Mouse (Mus musculus) CD4-positive, CD25-positive, alpha-beta regulatory T cell, adult 2 months (primary cell): ENCODE results near the gene Dlg3.

Source experiments
- DNase-seq: peaks from one replicate; pipeline ENCODE4 v3.0.0-alpha.2; 2012; ENCODE audit warnings: low read depth, low spot score

The Dlg3 gene

DNA sequence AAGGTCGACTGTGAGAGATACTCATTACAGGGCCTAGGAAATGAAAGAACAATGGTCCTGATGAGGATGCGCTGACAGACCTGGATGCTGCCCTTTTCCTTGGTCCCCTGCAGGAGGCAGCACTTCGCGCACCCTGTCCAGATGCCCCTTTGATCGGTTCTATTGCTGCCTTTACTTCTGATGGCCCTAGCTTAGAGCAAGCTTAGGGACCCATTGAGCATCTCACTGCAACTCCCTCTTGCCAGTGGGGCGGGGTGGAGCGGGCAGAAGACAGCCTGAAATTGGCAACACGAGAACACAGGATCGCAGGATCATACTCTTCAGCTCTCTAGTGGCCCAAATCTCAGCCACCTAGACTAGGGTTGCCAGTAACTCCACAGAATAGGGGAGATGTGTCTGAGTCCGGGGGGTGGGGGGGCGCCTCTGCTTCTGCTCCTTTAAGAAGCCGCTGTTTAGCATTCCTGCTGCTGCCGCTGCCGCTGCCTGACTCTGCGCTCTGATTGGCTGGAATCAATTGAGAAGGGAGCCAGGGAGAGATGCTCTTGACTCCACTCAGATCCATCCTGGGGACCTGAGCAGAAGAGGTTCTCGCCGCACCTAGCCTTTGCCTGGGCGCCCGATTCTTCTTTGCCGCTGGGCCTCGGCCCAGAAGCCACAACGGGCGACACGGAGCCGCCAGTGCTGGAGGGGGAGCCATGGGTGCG lies at the start of gene Dlg3:
Gene Dlg3, plus strand, starts transcription at position 542 of the 704 bp plus-strand sequence.
- peak; percentile 65 for DNase-seq

DNA sequence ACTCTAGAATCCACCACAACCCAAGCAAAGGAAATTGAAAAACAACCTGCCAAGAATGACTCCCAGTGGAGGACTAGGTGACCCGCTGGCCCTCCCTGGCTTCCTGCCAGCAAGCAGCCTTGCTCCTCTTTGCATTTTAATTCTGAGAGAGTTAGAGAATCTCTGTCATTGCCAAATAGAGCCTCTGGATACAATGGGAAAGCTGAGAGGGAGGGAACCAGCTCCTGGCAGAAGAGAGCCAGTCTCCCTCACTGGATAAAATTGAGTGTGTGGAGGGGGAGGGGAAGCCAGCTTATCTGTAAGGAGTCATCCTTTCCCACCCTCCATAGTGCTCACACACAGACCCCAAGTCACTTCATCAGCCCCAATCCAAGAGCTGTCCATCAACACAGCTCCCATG lies 38.6 kb upstream of the Dlg3 start:
- no peak for DNase-seq

DNA sequence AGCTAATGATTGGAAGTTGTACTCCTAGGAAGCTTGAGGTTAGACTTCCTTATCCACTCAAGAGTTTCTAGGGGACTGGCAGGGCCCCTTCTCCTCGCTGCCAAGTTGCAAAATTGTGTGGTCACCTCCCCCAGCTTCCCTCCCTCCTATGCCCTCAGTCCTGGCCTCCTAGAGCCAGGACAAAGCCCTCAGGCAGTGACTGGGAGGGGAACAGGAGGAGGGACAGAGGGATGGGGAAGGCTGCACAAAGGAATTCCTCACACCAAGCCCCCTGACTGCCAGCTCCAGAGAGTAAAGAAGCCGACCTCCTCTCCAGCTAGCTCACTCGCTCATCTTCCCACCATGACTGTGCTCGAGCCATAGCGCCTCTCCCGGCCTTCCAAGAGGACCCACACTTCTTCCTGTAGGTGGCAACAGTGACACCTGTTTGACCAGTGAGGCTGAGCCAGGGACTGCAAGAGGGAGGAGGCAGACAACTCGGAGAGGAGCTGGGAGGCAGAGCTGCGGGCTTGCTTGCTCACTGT lies 37.8 kb upstream of the Dlg3 start, which contains the start of gene Gdpd2:
Gene Gdpd2, plus strand, starts transcription at position 209 of the 524 bp plus-strand sequence.
- peak; percentile 2 for DNase-seq

DNA sequence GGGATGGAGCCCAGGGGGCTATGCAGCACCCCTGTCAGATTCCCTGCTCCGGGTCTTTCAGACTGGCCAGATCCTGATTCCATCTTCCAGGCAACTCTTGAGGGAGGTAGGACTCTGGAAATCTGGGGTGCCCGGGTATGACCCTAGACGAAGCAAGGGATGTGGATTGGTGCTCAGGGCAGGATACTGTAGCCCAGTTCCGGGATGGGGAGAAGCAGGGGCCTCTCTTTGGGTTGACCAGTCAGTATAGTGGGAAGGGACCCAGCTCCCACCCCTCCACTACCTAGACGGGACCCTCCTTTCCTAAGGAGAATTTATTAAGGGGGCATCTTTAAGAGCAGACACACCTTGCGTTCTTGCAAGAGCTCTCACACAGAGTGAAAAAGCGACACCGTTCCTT lies 37.3 kb upstream of the Dlg3 start:
- DNase-seq, result no peak

DNA sequence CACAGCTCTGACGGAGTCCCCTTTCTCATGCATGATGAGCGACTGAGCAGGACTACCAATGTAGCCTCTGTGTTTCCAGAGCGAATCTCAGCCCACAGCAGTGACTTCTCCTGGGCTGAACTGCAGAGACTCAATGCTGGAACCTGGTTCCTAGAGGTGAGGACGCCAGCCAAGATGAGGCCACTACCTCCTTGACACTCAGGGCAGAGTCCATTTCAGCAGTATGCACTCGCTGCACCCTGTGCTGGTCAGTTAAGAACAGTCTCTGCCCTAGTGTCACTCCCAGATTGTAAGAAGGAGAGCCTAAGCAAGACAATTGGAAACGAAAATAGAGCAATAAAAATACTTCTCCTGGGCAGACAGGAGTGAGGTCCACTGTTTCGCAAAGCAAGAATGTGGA lies 33.2 kb upstream of the Dlg3 start:
- no peak for DNase-seq

DNA sequence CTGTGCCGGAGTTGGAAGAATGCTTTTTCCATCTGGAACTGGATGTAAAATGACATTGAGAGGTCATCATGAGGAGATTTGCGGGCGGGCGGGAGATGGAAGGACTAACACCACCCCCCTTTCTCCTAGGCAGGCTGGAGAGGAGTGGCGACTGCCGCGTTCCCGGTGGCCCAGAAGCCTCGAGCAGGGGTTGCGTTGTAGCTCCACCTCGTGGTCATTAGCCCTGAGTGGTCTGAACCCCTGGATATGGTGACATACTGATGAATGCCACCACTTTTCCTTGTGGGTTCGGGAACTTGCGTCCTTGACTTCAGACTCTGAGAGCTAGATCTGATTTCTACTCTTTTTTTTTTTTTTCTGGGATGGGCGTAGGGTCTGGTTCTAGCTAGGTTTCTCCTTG lies 28.6 kb upstream of the Dlg3 start:
- peak; percentile 47 for DNase-seq

DNA sequence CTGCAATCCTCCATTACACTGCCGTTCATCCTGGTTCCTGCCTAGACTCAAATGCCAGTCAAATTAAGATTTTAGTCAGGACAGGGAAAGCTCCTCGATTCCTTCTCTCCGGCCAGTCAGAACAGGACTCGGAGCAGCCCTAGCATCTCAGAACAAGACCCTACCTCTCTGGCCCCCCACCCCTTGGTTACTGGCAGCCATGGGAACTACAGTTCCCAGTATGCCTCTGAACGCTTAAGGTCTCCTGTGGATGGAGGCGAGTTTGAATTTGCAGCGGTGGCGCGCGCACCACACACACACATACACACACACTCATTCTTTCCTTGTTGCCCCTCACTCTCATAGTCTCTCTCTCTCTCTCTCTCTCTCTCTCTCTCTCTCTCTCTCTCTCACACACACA lies 28.1 kb upstream of the Dlg3 start:
- DNase-seq, result no peak

DNA sequence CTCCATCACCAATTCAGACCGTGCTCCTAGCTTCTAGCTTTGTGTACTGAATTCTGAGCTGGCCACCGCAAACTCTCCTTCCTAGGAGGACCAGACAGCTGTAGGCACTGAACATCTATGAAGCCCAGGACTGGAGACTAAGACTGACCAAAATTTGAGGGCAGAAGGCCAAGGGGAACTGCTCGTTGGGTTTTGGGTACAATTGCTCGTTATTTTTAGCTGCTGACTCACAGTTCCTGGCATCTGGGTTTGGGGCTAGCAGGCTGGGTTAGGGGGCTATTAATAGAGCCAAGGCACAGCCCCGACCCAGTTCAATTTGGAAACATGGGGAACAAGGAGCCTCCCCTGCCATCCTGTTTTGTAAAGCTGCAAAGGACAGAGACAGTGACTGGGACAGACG lies 26.7 kb upstream of the Dlg3 start:
- DNase-seq, result no peak

DNA sequence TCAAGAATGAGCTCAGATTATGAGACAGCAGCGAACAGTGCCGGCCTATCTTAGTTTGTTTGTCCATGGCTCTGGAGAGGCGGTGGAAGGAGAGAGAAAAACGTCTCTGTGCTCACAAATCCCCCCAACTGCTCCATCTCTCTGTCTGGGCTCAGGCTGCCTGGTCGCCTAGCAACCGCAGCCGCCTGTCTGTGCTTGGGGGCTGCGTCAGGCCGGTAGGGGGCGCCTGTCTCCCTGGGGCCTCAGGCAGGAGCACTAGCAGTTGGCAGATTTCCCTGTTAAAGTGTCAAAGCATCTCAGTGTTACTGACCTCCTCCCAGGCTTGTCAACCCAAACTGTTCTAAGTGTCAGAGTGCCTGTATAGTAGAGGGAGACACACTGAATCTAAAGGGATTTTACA lies 25.6 kb upstream of the Dlg3 start:
- peak; percentile 53 for DNase-seq

DNA sequence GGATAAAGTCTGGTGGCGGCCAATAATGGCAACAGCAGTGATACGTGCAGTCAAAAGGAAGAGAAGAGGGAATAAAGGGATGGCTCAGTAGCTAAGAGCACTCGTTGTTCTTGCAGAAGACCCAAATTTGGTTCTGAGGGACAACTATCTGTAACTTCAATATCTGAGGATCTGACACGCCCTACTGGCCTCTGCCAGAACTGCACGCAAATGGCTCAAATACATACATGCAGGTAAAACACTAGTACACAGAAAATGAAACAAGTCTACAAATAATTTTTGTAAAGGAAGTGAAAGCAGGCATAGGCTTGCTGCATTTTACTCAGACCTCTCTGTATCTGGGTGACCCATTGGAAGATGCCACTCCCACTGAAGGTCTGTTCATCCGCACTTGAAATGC lies 1.7 kb upstream of the Dlg3 start:
- DNase-seq, result peak; percentile 39

DNA sequence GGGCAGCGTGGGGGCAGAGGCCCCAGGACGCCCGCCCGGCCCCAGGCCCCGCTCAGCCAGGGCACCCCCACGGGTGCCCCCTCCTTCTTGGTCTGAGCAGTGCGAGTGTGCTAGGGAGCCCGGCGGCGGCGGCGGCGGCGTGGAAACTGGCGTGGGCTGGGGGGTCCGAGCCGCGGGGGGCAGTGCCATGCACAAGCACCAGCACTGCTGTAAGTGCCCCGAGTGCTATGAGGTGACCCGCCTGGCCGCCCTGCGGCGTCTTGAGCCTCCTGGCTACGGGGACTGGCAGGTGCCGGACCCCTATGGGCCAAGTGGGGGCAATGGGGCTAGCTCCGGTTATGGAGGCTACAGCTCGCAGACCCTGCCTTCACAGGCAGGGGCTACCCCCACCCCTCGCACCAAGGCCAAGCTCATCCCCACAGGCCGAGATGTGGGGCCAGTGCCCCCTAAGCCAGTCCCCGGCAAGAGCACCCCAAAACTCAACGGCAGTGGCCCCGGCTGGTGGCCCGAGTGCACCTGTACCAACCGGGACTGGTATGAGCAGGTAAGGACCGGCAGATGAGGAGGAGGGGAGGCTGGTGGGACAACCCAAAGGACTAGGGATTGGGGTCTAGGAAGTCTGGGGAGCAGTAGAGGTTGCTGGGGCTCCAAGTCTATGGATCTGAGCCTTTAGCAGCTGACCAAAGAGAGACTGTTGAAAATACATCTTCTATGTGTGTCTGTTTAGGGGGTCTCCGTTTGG lies 534 bp downstream of the Dlg3 start:
- no peak for DNase-seq

DNA sequence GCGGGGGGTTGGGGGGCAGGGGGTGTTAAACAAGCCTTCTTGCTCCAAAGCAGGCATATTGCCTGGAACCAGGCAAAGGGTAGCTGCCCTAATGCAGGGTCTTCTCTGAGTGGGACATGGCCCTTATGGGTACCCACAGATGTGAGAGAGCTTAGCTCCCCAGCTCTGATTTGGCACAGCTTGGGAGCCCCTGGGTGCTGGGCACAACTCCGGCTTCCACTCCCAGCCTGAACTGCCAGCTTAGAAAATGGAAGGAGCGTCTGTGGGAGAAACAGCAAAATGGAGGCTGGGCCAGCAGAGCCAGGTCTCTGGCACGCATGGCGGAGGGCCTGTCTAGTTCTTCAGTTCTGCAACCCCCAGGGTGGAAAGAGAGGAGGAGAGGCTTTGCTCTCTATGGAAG lies 1.8 kb downstream of the Dlg3 start:
- DNase-seq, result no peak

DNA sequence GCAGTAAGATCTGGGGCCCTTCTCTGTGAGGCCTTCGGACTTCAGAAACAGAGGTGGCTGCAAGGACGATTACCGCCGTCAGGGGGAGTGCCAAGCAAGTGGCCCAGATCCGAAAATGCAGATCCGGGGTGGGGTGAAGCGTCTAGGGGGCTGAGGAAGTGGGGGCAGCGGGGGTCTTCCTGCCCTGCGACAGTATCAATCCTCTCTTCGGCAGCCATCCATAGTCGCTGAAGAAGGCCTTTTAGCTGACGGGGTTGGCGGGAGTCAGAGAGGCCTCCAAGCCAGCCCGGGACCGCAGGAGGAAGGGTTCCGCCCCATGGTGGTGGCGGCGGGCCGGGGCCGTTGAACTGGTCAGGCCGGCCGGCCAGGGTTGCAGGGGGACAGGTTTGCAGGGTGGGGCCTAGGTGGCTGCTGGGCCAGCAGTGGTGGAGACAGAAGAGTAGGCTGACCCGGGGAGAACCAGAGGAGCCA lies 6.9 kb downstream of the Dlg3 start:
- DNase-seq, result peak; percentile 82

DNA sequence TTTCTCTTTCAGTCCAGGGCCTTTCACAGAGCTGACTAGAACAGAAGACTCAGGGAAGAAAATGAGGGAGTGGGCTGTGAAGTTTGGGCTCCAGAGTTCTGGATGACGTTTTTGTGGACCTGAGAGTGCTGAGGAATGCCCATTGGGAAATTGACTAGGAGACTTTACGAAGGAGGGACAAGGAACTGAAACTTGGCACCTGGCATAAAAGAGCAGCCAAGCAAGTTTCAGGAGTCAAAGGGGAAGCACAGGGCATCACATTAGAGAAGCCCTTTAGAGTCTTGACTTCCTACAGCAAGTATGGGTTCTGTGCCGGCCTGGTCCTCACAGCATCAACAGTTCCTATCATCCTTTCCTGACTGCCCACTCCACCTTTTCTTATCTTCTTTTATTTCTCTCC lies 7.9 kb downstream of the Dlg3 start:
- no peak for DNase-seq

DNA sequence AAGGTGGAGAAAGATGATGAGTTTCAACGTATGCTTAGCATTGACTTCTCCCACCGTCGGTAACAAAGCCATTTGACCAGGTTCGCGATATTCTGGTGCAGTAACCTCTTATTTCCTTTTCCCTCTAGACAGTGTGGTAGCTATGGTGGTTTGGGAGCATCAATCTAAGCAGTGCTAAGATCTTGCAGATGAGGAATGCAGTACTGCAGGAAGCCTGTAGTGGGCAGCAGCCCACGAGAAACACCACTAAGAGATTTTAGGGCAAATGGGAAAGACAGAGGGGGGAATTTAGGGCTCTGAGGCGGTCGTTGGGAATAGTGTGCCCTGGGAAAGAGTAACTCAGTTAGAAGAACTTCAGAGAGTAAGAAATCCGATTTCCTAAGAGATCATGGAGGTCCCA lies 9.0 kb downstream of the Dlg3 start:
- DNase-seq, result peak; percentile 69

DNA sequence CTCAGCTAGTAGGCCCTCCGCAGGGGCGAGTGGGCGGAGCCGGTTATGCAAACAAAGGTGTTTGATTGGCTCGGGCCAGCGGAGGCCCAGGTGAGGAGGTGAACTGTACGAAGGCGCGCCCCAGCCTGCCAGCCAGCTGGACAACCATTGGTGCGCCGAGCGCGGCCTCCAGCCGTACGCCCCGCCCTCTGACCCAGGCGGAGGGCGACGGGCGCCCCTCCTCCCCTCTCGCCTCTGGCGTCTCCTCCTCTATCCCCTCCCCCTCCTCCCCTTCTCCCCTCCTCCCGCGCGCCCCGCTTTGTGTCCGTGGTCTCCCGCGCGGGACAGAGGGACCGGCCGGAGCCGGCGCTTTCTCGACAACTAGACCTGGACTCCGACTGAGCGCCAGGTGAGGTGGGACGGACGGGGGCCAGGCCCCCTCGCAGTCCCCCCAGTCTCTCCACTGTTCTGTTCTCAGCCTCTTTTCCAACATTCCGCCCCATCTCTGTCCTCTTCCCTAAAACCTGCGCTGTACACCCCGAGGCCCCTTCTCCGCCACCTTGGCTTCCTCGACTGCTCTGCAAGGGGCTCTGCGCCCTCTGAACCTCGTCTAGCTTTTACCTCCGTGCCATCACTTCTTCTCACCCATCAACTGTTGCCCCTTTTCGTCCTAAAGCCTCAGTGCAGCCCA lies 9.6 kb downstream of the Dlg3 start:
- peak; percentile 85 for DNase-seq

DNA sequence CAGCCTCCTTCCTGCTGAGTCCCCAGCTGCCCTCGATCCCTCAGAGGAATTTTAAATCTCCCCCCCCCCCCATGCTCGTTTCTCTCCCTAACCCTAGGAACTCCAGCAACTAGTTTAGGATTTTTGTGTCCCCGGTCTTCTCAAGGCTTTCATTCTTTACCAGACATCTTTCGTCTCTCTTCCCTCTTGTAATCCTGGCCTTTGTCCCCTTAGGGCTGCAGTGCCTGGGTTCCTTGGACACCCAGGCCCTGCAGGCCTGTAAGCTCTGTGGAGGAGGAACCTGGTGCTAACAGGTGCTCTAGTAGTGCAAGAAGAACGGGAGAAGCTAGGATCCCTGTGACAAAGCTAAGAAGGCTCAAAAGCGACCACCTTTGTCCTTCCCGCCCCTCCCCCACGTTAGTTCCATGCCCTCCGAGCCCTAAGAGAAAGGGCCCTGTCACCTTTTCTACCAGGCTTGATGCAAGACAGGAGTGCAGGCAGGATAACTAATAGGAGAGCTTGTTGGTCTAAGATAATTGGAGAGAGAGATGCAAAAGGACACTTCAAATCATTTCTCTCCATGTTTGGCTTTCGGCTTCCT lies 10.2 kb downstream of the Dlg3 start:
- peak; percentile 8 for DNase-seq

DNA sequence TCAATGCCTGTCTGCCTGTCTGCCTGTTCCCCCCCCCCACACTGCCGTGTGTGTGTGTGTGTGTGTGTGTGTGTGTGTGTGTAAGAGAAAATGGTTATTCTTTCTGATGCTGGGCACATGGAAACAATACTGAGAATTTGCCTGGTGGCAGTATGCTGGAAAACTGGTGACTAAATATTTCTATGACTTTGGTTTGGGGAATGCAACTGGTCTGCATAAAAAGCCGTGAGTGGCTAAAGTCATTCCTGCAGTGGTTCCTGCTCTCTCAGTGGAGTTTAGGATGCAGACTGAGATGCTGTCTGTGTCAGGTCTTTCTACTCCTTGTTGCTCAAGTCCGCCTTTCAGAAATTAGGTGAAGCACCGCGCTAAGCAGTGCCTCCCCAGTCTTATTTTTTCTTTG lies 10.9 kb downstream of the Dlg3 start:
- DNase-seq, result peak; percentile 18

DNA sequence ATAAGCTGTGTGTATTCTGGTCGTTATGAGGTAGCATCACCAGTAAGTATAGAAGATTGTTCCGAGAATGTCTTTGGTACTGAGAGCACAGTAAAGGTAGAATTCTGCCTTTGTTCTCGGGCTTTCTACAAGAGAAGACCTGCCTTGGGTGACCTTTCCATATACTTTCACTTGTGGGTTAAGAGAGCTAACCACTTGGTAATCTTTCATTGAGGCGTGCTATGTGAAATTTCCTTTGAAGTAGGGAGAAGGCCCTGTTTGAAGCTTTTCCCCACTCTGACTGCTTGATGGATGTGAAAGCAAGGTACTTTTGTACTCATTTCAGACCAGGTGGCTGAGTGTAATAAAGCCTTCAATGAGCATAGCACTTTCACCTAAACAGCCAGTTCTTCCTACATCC lies 21.8 kb downstream of the Dlg3 start:
- peak; percentile 61 for DNase-seq

DNA sequence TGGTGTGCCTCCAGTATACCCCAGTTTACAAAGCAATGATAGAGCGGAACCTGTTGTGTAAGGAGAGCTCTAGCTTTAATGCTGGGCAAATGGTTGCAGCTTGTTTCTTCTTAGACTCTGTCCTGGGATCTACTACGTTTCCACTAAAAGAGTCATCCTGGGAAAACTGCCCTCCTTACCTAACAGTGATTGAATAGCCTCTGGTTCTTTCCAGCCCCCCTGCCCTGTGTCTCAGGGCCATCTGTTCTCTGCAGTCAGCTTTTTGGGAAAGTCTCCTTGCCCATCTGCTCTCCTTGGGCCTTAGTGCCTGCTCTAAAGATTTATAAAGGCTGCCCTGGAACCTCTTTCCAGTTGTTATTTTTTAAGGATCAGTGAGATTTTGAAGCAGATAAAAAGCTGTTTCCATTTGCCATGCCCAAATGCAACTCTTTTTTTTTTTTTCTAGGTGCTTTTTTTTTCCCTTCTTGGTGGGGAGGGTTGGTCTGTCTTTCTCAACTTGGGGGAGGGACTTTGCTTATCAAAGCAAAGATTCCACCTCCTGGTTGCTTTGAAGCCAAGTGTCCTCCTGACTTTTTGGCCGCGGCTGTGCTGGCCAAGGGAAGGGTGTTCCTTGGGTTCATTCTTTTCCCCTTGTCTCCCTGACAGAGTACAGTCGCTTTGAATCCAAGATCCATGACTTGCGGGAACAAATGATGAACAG lies 28.7 kb downstream of the Dlg3 start:
- DNase-seq, result no peak

DNA sequence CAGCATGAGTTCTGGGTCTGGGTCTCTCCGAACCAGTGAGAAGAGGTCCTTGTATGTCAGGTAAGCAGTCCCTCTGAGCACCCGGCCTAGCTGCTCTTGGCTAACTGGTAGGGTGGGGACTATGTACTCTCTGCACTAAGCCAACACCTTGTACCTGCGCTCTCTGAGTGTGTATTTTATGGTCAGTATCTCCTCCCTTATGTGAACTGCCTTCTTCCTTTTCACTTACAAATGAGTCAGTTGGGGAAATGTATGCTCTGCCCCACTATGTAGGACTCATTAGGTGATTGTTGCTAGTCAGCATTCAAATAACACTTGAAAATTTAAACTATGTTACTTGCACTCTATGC lies 29.2 kb downstream of the Dlg3 start:
- no peak for DNase-seq
